ENCODE assay signal across 28 mouse cellular contexts in the genomic region with DNA sequence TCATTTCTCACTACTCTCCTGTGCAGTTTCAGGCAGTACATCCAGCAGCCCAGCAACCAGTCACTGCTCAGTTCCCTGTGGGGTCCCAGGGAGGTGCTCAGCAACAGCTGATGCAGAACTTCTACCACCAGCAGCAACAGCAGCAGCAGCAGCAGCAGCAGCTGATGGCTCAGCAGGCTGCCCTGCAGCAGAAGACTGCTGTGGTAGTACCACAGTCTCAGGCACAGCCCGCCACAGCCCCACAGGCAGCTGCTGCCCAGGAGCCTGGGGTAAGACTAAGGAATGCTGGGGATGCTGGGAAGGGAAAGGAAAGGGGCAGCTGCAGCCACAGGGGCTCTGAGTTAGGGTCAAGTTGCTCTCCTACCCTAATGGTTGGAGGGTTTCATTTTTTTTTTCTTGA.
"Had no signal": no experiment of that assay in that cellular context is flagged by ENCODE, and none has a peak within 500 bp of the region (broad histone marks: within the 10 kb centered on the region; RNA-seq: fewer than 3 reads in every experiment).

No protein-coding gene starts in this region.

- DNase-seq: gastrocnemius, adult 2 months; gastrocnemius, postnatal 10 days; gastrocnemius, postnatal 25 days; heart, adult 2 months; heart, postnatal 14 days; heart, postnatal 4 days; kidney, adult 18-20 months; kidney, adult 8-10 months; kidney, postnatal 14 days; kidney, postnatal 36 days; layer of hippocampus, adult 9-11 months; layer of hippocampus, postnatal 36 days; left cerebral cortex, postnatal 4 days had no signal

- H3K27ac ChIP-seq: gastrocnemius, adult 2 months; heart, adult 2 months; heart, embryonic 13.5 days; heart, embryonic 15.5 days; hindbrain, embryonic 10.5 days; hindbrain, embryonic 12.5 days; hindbrain, embryonic 14.5 days; intestine, embryonic 15.5 days; kidney, embryonic 15.5 days; kidney, postnatal 0 days; limb, embryonic 15.5 days; liver, embryonic 12.5 days; liver, embryonic 14.5 days had no signal

- ATAC-seq: hindbrain, embryonic 16.5 days; inflammation-experienced regulatory T-cells, adult 6 months; intestine, embryonic 15.5 days; intestine, postnatal 0 days; liver, embryonic 12.5 days had no signal

- H3K9me3 ChIP-seq: heart, embryonic 13.5 days; heart, embryonic 15.5 days; hindbrain, embryonic 10.5 days; hindbrain, embryonic 12.5 days; intestine, embryonic 15.5 days; kidney, embryonic 15.5 days; limb, embryonic 15.5 days; liver, embryonic 12.5 days had no signal

- H3K27me3 ChIP-seq: heart, embryonic 13.5 days; heart, embryonic 15.5 days; hindbrain, embryonic 12.5 days; intestine, embryonic 15.5 days; kidney, embryonic 15.5 days; limb, embryonic 15.5 days; liver, embryonic 12.5 days had no signal

- H3K4me3 ChIP-seq: gastrocnemius, adult 2 months; heart, adult 2 months; heart, embryonic 13.5 days; heart, embryonic 15.5 days; hindbrain, embryonic 10.5 days; hindbrain, embryonic 12.5 days; intestine, embryonic 15.5 days; kidney, embryonic 15.5 days; limb, embryonic 15.5 days; liver, embryonic 12.5 days had no signal

- H3K4me1 ChIP-seq: heart, embryonic 13.5 days; heart, embryonic 15.5 days; hindbrain, embryonic 10.5 days; hindbrain, embryonic 12.5 days; intestine, embryonic 15.5 days; kidney, embryonic 15.5 days; limb, embryonic 15.5 days; liver, embryonic 12.5 days had no signal

- H3K9ac ChIP-seq: heart, embryonic 13.5 days; heart, embryonic 15.5 days; hindbrain, embryonic 12.5 days; hindbrain, embryonic 14.5 days; intestine, embryonic 15.5 days; kidney, embryonic 15.5 days; limb, embryonic 15.5 days; liver, embryonic 12.5 days; liver, embryonic 14.5 days had no signal

- H3K4me2 ChIP-seq: heart, embryonic 11.5 days; heart, embryonic 13.5 days; heart, embryonic 15.5 days; hindbrain, embryonic 12.5 days; hindbrain, embryonic 14.5 days; intestine, embryonic 15.5 days; kidney, embryonic 15.5 days; limb, embryonic 15.5 days; liver, embryonic 12.5 days had no signal
